In genomic region chr11:6443727-6444076, GRCm38 (mm10) we compare ENCODE assay signal across 8 mouse cellular contexts. TPM values are rescaled to one million over a fixed set of nuclear protein-coding genes. Genes with fewer than 3 reads are reported as not detected.
A peak's percentile ranks its signal among the peaks of the same experiment; 100 is the strongest.
DNase-seq lines count a peak whose midpoint lies in the region; ATAC-seq and TF ChIP-seq lines count a peak whose summit lies in the region.

No protein-coding gene starts in this region.

- H3K27me3 ChIP-seq in kidney, embryonic 14.5 days (ENCODE audit: control insufficient read depth, insufficient read depth, low read length) = no peaks in the 10 kb centered on the region
- no peaks in the 10 kb centered on the region for H3K27me3 ChIP-seq in hindbrain, embryonic 12.5 days
- no peaks in the 10 kb centered on the region for H3K27me3 ChIP-seq in midbrain, embryonic 13.5 days

- peaks cover 2% of the 10 kb centered on the region; the same call in 1 of the 2 replicates for H3K36me3 ChIP-seq in kidney, embryonic 14.5 days (ENCODE audit: control insufficient read depth, insufficient read depth, low read length)
- 0 out of 2 replicates have a peak, but pooled peaks cover 4% of the 10 kb centered on the region for H3K36me3 ChIP-seq in hindbrain, embryonic 12.5 days
- peaks cover 9% of the 10 kb centered on the region for H3K36me3 ChIP-seq in midbrain, embryonic 13.5 days

- H3K9ac ChIP-seq in kidney, embryonic 14.5 days (ENCODE audit: low read depth, low read length) = peak overlapping the region; percentile 88
- H3K9ac ChIP-seq in hindbrain, embryonic 12.5 days = peak overlapping the region; percentile 91
- peak overlapping the region; percentile 89 for H3K9ac ChIP-seq in midbrain, embryonic 13.5 days (replicated peaks)

- no peak for TF ChIP-seq CTCF in bone marrow macrophage, adult 2 months (IDR thresholded peaks at IDR 0.05; ENCODE audit: low read depth, low read length)

- no peak for ATAC-seq in kidney, embryonic 14.5 days (ENCODE audit: low FRiP score, low TSS enrichment)
- ATAC-seq in hindbrain, embryonic 12.5 days (ENCODE audit: low FRiP score) = no peak
- no peak for ATAC-seq in midbrain, embryonic 13.5 days

- peak overlapping the region; percentile 92 for H3K27ac ChIP-seq in kidney, embryonic 14.5 days (ENCODE audit: low read depth, low read length)
- peak overlapping the region; percentile 72; the same call in 1 of the 2 replicates for H3K27ac ChIP-seq in bone marrow macrophage, adult 2 months (ENCODE audit: insufficient read depth, low read depth, low read length)
- peak overlapping the region; percentile 94 for H3K27ac ChIP-seq in hindbrain, embryonic 12.5 days
- H3K27ac ChIP-seq in midbrain, embryonic 13.5 days = peak overlapping the region; percentile 97

- TF ChIP-seq POLR2A in bone marrow macrophage, adult 2 months (IDR thresholded peaks at IDR 0.05; ENCODE audit: borderline replicate concordance, low read depth, low read length) = no peak

- H3K4me3 ChIP-seq in kidney, embryonic 14.5 days (ENCODE audit: low read length) = peak overlapping the region; percentile 82
- H3K4me3 ChIP-seq in bone marrow macrophage, adult 2 months (ENCODE audit: insufficient read depth, low read length) = peak overlapping the region; percentile 81
- peak overlapping the region; percentile 79 for H3K4me3 ChIP-seq in hindbrain, embryonic 12.5 days
- peak overlapping the region; percentile 78 for H3K4me3 ChIP-seq in midbrain, embryonic 13.5 days (replicated peaks)

- no peak for DNase-seq in kidney, adult 11 months
- DNase-seq in T-cell, adult 2 months (ENCODE audit: low spot score) = no peak
- DNase-seq in spleen, adult 12 weeks (ENCODE audit: low spot score) = no peak
- no peak for DNase-seq in thymus, postnatal 14 days

- no peaks in the 10 kb centered on the region for H3K9me3 ChIP-seq in kidney, embryonic 14.5 days (ENCODE audit: control insufficient read depth, low read length)
- H3K9me3 ChIP-seq in hindbrain, embryonic 12.5 days (replicated peaks) = no peaks in the 10 kb centered on the region
- no peaks in the 10 kb centered on the region for H3K9me3 ChIP-seq in midbrain, embryonic 13.5 days

- H3K4me2 ChIP-seq in kidney, embryonic 14.5 days (replicated peaks; ENCODE audit: low read depth, low read length) = peak overlapping the region; percentile 49
- peak overlapping the region; percentile 70 for H3K4me2 ChIP-seq in hindbrain, embryonic 12.5 days (replicated peaks)
- peak overlapping the region; percentile 76 for H3K4me2 ChIP-seq in midbrain, embryonic 13.5 days (replicated peaks)

- WGBS in kidney, embryonic 14.5 days = under 1% methylated on average over 10 of the region's 10 CpGs
- under 1% methylated on average over 10 of the region's 10 CpGs for WGBS in hindbrain, embryonic 12.5 days
- under 1% methylated on average over 10 of the region's 10 CpGs for WGBS in midbrain, embryonic 13.5 days

- peaks cover 3% of the 10 kb centered on the region; the same call in 1 of the 2 replicates for H3K4me1 ChIP-seq in kidney, embryonic 14.5 days (ENCODE audit: control insufficient read depth, insufficient read depth, low read length)
- H3K4me1 ChIP-seq in bone marrow macrophage, adult 2 months (ENCODE audit: control insufficient read depth, insufficient read depth, low read length) = peaks cover 6% of the 10 kb centered on the region
- H3K4me1 ChIP-seq in hindbrain, embryonic 12.5 days = peaks cover 7% of the 10 kb centered on the region
- peaks cover 15% of the 10 kb centered on the region for H3K4me1 ChIP-seq in midbrain, embryonic 13.5 days (replicated peaks)

RNA-seq across cellular contexts. Expression of gene H2afv, which starts 0.5 kb away (rescaled TPM):
- polyA plus RNA-seq in kidney, embryonic 14.5 days (2014; fragmentation: Nextera tagmentation; extraction: Ambion mirVana) = 654 and 761 TPM in 2 replicates
- 146 and 172 TPM in 2 replicates for polyA plus RNA-seq in bone marrow macrophage, adult 2 months (2012; ENCODE audit: insufficient read depth, insufficient read length, missing spikeins)
- 520 and 591 TPM in 2 replicates for polyA plus RNA-seq in hindbrain, embryonic 12.5 days (2016; fragmentation: Nextera tagmentation; extraction: Ambion mirVana)
- 605 and 617 TPM in 2 replicates for polyA plus RNA-seq in midbrain, embryonic 13.5 days (2015; fragmentation: Nextera tagmentation; extraction: Ambion mirVana)

RNA-seq across cellular contexts. Expression of gene Ppia, which starts 28.5 kb away (rescaled TPM):
- polyA plus RNA-seq in kidney, embryonic 14.5 days (2014; fragmentation: Nextera tagmentation; extraction: Ambion mirVana) = 6,047 and 7,558 TPM in 2 replicates
- 1,442 and 1,533 TPM in 2 replicates for polyA plus RNA-seq in bone marrow macrophage, adult 2 months (2012; ENCODE audit: insufficient read depth, insufficient read length, missing spikeins)
- 4,150 and 4,164 TPM in 2 replicates for polyA plus RNA-seq in hindbrain, embryonic 12.5 days (2016; fragmentation: Nextera tagmentation; extraction: Ambion mirVana)
- 3,782 and 3,914 TPM in 2 replicates for polyA plus RNA-seq in midbrain, embryonic 13.5 days (2015; fragmentation: Nextera tagmentation; extraction: Ambion mirVana)

RNA-seq across cellular contexts. Expression of gene Purb, which starts 32.0 kb away (rescaled TPM):
- 28.1 and 29.5 TPM in 2 replicates for polyA plus RNA-seq in kidney, embryonic 14.5 days (2014; fragmentation: Nextera tagmentation; extraction: Ambion mirVana)
- 37.3 and 37.7 TPM in 2 replicates for polyA plus RNA-seq in bone marrow macrophage, adult 2 months (2012; ENCODE audit: insufficient read depth, insufficient read length, missing spikeins)
- polyA plus RNA-seq in hindbrain, embryonic 12.5 days (2016; fragmentation: Nextera tagmentation; extraction: Ambion mirVana) = 17.2 and 18.3 TPM in 2 replicates
- polyA plus RNA-seq in midbrain, embryonic 13.5 days (2015; fragmentation: Nextera tagmentation; extraction: Ambion mirVana) = 12.7 and 13.9 TPM in 2 replicates

RNA-seq across cellular contexts. Expression of gene Zmiz2, which starts 54.8 kb away (rescaled TPM):
- polyA plus RNA-seq in kidney, embryonic 14.5 days (2014; fragmentation: Nextera tagmentation; extraction: Ambion mirVana) = 11.0 and 14.6 TPM in 2 replicates
- 89.7 and 107 TPM in 2 replicates for polyA plus RNA-seq in bone marrow macrophage, adult 2 months (2012; ENCODE audit: insufficient read depth, insufficient read length, missing spikeins)
- polyA plus RNA-seq in hindbrain, embryonic 12.5 days (2016; fragmentation: Nextera tagmentation; extraction: Ambion mirVana) = 21.5 and 22.4 TPM in 2 replicates
- polyA plus RNA-seq in midbrain, embryonic 13.5 days (2015; fragmentation: Nextera tagmentation; extraction: Ambion mirVana) = 32.9 and 33.6 TPM in 2 replicates
